Mouse (Mus musculus): ENCODE measurements around the gene Calm3.

The Calm3 gene

GRCm38 (mm10) chr7:16914453-16915343 is 9.2 kb downstream of the Calm3 start:
- no peak for DNase-seq

GRCm38 (mm10) chr7:16913806-16914452 is 10.0 kb downstream of the Calm3 start:
- peak; percentile 76 for DNase-seq

DNA sequence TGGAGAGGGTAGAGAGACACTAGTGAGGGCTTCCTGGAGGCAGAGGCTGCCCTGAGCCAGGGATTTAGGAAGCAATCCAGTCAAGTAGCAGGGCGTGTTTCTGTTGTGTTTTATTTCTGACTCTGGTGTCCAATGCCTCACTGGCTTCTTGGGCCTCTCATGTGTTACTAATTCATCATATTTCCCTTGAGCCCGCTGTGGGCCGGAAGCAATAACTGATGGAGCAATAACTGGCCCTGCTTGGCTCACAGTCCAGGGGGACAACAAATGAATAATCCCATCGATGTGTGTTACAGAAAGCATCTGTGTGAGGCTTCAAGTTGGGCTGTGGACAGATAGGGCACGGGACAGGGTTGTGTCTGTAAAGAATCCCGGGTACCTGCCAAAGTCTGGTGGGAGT is 11.6 kb downstream of the Calm3 start:
- no peak for DNase-seq

- DNase-seq = no peak
Observed at GRCm38 (mm10) chr7:16911904-16912303, 12.0 kb downstream of the Calm3 start.

GRCm38 (mm10) chr7:16909909-16910308 is 14.0 kb downstream of the Calm3 start:
- DNase-seq = no peak

GRCm38 (mm10) chr7:16908859-16909258 is 15.1 kb downstream of the Calm3 start:
- DNase-seq = no peak

GRCm38 (mm10) chr7:16908367-16908766 is 15.5 kb downstream of the Calm3 start:
- no peak for DNase-seq

DNA sequence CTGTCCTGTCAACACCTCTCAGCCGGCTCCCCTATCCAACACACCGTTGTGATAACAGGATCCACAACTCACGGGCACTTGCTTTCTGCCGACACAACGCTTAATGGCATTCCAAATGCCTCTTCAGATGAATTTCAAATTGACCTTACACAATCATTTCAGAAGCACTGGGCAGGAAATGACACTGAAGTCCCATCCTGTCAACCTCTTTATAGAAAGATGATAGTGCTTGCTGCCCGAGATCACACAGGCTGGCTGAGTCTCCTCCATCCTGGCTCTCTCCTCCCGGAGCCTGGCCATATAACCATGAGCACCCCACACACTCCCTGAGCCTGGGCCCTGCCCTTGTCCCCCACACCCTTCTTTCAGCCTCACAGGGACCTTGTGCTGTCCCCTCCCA is 16.1 kb downstream of the Calm3 start:
- no peak for DNase-seq

DNA sequence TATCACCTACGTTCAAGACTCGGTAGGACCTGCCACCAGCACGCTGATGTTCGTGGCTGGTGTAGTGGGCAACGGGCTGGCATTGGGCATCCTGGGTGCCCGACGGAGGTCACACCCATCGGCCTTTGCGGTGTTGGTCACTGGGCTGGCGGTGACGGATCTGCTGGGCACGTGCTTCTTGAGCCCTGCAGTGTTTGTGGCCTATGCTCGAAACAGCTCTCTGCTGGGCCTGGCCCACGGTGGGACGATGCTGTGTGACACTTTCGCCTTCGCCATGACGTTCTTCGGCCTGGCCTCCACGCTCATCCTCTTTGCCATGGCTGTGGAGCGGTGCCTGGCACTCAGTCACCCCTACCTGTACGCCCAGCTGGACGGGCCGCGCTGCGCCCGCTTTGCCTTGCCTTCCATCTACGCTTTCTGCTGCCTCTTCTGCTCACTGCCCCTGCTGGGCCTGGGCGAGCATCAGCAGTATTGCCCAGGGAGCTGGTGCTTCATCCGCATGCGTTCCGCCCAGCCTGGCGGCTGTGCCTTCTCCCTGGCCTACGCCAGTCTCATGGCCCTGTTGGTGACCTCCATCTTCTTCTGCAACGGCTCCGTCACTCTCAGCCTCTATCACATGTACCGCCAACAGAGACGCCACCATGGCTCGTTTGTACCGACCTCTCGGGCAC is 16.9 kb downstream of the Calm3 start:
- no peak for DNase-seq

- DNase-seq = peak; percentile 54
Observed at GRCm38 (mm10) chr7:16906281-16906680, 17.6 kb downstream of the Calm3 start, which contains the start of gene Ptgir. Gene Ptgir, plus strand, starts transcription at chr7:16906490.

- DNase-seq = no peak
Observed at GRCm38 (mm10) chr7:16905491-16906021, 18.4 kb downstream of the Calm3 start.

- no peak for DNase-seq
Observed at GRCm38 (mm10) chr7:16904120-16904675, 19.7 kb downstream of the Calm3 start.

DNA sequence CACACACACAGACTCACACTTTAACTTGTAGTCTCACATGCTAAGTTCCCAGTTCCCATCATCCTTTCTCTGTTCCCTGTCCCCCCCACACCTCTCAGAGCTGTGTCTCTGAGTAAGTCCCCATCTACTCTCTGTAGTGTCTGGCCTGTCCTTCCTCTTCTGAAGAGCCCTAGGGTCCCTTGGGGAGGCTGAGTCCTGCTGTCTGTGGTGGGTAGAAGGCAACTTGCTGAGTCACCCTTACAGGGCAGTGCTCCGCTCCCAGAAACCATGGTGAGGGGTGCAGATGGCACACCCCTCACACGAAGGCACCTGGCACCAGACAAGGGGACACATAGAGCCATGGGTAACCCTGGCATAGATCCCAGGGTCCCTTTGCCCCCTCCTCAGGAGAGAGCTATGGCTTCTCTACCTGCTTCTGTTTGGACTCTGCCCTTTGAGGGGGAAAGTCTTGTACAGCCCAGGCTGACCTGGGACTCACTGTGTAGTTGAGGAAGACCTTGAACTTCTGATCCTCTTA is 20.4 kb downstream of the Calm3 start:
- no peak for DNase-seq

DNA sequence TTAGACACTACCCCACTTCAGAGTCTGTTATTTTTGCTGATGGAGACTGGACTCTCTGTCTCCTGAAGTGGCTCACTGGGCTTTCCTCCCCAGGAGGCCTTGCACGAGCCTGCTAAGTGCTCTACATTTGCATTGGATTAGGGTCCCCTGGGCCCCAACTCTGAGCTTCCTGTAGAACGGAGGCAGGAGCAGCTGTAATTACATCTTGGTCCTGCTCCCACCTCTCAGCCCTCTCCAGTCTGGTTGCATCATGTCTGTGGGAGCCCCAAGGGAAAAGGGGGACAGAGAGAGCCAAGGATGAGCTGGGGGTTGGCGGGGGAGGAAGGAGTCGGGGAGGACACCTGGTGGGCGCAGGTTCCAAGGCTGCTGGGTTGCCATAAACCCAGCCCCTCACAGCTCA is 23.4 kb downstream of the Calm3 start:
- DNase-seq = no peak

DNA sequence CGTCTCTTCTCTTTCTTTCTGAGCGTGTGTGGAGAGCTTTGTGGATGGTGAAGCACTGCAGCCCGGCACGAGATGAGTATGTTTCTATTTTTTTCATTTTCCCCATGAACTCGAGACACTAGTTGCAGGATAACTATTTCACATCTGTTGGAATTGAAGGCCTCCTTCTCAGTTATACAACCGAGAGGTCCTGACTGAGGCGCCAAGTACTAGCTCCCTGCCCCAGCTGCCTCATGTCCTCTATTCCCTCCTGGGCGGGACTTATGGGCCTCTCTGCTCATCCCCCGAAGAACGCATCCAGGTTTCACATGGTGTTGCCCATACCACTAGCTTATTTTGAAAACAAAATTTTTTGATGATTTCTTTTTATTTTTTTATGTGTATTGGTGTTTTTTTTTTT is 28.4 kb downstream of the Calm3 start:
- DNase-seq = no peak

DNA sequence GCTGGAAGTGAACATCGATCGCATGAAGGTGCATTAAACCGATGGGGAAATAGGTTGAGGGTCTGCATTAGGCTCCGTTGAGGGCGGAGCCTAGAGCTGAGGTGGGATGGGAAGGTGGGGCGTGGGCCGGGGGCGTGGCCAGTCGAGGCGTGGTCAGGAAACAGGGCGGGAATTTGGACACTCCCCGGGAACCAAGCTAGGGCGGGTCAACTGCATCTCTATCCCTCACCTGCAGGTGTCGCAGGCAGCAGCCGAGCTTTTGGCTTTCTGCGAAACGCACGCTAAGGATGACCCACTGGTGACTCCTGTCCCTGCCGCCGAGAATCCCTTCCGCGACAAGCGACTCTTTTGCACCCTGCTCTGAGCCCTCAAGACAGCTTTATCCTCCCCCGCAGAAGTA is 28.9 kb downstream of the Calm3 start:
- peak; percentile 74 for DNase-seq

GRCm38 (mm10) chr7:16894279-16894678 is 29.6 kb downstream of the Calm3 start:
- no peak for DNase-seq

DNA sequence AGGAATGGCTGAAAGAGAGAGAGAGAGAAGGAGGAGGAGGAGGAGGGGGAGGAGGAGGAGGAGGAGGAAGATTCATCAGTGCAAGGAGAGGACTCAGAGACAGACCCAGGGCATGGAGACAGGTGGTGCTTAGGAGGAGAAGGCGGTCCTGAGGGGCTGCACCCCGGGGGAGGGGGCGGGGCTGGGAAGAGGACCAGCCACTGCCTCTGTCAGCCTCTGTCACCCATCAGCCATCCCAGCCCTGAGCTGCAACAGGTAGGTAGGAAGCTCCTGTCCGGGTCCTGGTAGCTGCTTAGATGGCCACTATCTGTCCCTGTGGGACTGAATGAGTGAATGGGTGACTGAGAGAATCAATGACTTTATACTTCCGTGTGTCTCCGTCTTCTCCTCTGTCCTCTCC is 30.3 kb downstream of the Calm3 start:
- no peak for DNase-seq

DNA sequence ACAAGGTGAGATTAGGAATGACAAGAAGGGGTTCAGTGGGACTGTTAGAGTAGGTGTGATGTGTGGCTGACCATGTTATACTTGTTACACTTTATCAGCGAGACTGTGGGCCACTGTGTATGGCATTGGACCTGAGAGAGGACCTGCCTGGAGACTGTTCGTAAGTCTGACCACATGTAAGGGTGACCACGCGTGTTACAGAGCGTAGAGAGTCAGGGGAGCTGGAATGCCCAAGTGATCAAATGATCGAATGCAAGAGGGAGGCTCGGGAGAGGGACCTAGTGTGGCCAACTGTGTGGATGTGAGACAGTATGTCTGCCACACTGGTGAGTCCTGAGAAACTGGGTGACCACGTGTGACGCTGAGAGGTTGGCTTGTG is 31.6 kb downstream of the Calm3 start:
- DNase-seq = no peak

GRCm38 (mm10) chr7:16891641-16892351 is 32.1 kb downstream of the Calm3 start, which contains the start of gene Gng8:
Gene Gng8, plus strand, starts transcription at chr7:16891786.
- peak; percentile 83 for DNase-seq

DNA sequence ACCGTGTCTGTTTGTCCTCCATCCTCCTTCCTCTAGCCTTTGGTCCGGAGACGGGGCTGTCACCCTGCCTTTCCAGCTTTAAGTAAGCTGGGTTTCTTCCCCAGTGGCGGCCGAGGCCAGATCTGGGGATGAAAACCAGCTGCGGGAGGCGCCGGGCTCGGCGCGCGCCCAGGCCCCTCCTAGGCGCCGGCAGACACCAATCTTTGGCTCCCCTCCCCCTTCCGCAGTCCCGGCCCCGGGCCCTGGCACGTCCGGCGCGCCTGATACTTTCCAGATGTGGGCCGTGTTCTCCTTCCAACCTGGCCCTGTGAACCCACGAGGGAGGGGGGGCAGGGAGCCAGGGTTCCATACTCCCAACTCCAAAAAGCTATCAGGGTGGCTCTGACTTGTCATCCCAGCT is 33.0 kb downstream of the Calm3 start:
- DNase-seq = no peak

DNA sequence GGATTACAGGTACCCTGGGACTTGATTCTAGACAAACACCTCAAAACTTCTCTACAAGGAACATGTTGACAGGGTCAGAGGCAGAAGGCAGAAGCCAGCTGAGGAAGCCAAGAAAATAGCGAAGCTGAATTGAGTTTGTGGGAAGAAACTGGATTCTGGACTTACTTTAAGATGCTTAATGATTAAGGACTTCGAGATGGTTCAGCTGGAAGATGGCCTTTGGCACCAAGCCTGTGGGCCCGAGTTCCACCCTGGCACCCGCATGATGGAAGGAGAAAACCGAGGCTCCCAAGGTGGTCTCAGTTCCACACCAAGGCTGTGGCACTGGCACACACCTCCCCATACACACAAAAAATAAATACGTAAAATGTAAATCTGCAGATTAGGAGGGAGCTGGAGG is 33.4 kb downstream of the Calm3 start:
- DNase-seq = no peak

All from thymus, postnatal 25 days (tissue).